Mouse (Mus musculus): ENCODE data around the gene Wbp1l. TPM values are rescaled to one million over a fixed set of nuclear protein-coding genes. Genes with fewer than 3 reads are reported as not detected.

The Wbp1l gene
- polyA plus RNA-seq, 1 experiment = 26.6 TPM

DNA sequence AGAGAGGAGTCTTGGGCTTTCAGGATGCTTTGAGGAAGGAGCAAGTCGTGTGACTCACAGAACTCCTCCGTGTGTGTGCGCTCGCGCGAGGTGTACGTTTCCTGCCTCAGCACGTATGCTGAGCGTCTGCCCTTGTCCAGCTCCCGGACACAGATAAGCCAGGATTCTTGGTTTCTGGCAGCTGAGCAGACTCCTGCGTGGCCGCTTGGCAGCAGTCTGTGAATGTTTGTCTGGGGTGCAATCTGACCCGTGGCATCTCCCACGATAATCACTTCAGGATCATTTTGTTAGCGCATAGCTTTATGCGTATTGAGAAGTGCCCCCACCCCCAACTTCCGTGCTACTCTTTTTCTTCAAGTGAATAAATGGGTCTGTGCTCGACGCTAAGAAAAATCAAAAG, 20.1 kb downstream of the Wbp1l start:
- TF ChIP-seq POLR2A (IDR thresholded peaks at IDR 0.05; ENCODE audit: extremely low read depth, insufficient read depth, low read length) (no peak), CTCF (IDR thresholded peaks at IDR 0.05; ENCODE audit: extremely low read depth, insufficient read depth, low read length) (no peak)
- Histone ChIP-seq H3K4me3 (ENCODE audit: insufficient read depth, low read length) (no peak overlapping the region), H3K27ac (ENCODE audit: insufficient read depth, low read length) (no peak overlapping the region), H3K4me1 (ENCODE audit: control insufficient read depth, insufficient read depth, low read length) (peaks cover 23% of the 10 kb centered on the region)

DNA sequence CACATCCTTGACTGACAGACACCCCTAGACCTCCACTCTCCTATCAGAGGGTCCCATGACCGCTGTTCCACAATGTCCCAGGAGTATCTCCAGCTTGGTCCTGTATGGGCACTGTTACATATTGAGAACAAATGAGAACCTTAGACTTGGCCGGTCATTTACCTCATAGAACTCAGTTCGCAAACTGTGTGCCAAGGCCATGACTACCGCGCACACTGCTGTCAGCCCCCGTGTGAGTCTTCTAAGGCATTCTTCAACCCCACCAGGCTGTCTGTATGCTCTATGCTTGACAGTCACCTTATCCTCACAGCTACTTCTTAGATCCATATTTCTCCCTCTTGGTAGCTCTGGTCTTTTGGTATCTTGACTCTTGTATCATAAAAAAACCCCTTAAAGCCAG, 20.6 kb downstream of the Wbp1l start:
- peaks cover 25% of the 10 kb centered on the region for H3K4me1 ChIP-seq (ENCODE audit: control insufficient read depth, insufficient read depth, low read length)
- H3K4me3 ChIP-seq (ENCODE audit: insufficient read depth, low read length) = no peak overlapping the region
- TF ChIP-seq CTCF (IDR thresholded peaks at IDR 0.05; ENCODE audit: extremely low read depth, insufficient read depth, low read length) (no peak), POLR2A (IDR thresholded peaks at IDR 0.05; ENCODE audit: extremely low read depth, insufficient read depth, low read length) (no peak)
- no peak overlapping the region for H3K27ac ChIP-seq (ENCODE audit: insufficient read depth, low read length)

DNA sequence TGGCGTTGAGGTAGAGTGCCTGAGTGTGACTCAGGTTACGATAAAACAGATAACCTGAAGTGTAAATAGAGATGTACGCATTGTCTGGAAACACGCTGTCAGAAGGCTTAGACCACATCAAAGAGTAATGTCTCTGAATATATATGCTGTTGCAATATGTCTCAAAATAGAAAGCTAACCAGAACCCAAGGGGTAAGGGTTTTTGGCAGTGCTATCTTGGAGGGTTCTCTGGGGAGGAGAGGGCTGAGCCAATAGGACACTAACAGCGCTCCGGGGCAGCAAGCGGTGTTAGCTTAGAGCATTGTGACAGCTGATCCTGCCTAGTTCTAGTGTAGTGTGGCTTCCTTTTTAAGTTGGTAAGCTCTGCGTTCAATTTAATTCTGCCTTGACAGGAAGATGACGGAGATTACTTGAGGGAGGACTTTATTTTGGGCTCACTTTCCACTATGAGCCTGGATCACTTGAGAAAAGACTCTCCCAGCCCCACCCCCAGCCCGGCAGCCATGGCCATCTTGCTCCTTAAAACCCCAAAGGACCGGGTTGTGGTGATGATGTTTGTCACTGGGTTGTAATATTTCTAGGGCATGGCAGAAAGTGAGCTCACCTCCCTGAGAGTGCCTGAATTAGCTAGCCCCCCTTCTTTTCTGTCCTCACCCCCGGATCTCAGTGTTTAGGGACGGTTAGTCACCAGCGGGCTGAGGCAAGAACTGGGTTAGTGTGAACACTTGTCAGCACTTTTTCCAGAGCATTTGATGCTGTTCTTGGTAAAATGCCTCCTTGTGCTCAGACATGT, 21.3 kb downstream of the Wbp1l start:
- Histone ChIP-seq H3K4me1 (ENCODE audit: control insufficient read depth, insufficient read depth, low read length) (peaks cover 26% of the 10 kb centered on the region), H3K27ac (ENCODE audit: insufficient read depth, low read length) (no peak overlapping the region), H3K4me3 (ENCODE audit: insufficient read depth, low read length) (no peak overlapping the region)
- TF ChIP-seq POLR2A (IDR thresholded peaks at IDR 0.05; ENCODE audit: extremely low read depth, insufficient read depth, low read length) (no peak), CTCF (IDR thresholded peaks at IDR 0.05; ENCODE audit: extremely low read depth, insufficient read depth, low read length) (no peak)

DNA sequence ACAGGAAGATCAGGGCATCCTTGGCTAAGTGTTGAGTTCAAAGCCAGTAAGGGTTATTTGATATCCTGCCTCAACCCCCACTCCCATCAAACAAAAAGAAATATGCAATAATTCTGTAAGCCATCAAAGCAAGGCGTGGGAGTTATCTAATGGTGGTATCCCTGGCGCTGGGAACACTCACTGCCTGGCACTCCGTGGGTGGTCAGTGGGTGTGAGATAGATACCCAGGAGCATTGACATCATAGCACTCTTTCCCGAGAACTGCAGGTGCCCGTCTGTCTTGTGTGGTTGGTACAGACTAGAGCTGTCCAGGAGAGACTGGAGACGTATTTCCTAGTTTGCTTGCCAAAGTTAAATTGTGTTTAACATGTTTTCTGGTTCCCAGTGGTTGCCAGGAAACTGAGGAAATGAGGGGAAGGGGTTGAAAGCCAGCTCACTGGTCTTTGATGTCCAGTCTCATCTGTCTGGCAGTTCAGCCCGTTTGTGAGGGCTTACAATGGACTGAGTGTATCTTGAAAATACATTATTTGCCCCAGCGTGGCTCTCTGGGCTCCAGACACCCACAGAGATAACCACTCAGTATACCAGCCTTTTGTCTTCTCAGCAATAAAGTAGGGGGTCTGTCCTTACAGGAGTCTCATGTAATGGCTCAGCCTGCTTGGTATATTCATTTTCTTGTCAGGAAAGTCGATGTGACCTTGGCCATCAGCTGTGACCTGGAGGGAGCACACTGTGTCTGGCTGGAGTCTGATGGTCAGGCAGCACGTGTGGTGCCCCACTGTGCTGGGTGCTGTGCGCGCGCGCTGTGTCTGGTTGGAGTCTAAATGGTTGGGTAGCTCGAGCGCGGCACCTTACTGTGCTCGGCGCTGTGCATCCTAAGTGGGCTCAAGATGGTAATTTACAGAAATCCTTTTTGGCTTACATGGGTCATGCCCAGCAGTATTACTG, 22.6 kb downstream of the Wbp1l start:
- H3K4me3 ChIP-seq (ENCODE audit: insufficient read depth, low read length) = no peak overlapping the region
- no peak overlapping the region for H3K27ac ChIP-seq (ENCODE audit: insufficient read depth, low read length)
- peaks cover 26% of the 10 kb centered on the region for H3K4me1 ChIP-seq (ENCODE audit: control insufficient read depth, insufficient read depth, low read length)
- TF ChIP-seq CTCF (IDR thresholded peaks at IDR 0.05; ENCODE audit: extremely low read depth, insufficient read depth, low read length) = no peak
- TF ChIP-seq POLR2A (IDR thresholded peaks at IDR 0.05; ENCODE audit: extremely low read depth, insufficient read depth, low read length) = no peak

DNA sequence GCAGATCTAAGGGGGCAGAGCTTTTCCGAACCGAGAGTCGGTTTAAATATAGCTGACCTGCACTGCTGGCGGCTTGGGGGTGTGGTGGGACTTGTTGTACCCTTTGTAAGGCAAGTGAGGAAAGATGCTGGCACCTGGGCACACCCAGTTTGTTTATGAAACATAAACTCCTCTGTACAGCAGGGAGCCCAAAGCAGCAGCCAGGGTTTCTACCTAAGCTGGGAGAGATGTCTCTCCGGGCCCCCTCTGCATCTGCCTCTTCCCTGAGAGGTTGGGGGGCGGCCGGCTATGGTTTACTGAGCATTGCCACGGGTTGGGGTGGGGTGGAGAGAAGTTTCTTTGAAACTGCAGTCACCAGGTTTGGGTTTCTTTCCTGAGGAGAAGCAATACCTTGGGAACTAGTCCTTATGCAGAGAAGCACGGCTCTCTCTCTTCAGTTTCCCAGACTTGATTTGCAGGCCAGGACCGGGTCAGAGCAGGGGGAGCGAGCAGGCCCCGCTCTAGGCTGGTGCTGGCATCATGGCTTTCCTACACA, 23.8 kb downstream of the Wbp1l start:
- Histone ChIP-seq H3K27ac (ENCODE audit: insufficient read depth, low read length) (no peak overlapping the region), H3K4me1 (ENCODE audit: control insufficient read depth, insufficient read depth, low read length) (peaks cover 26% of the 10 kb centered on the region), H3K4me3 (ENCODE audit: insufficient read depth, low read length) (peak overlapping the region; percentile 7; the same call in 1 of the 2 replicates)
- no peak for TF ChIP-seq POLR2A (IDR thresholded peaks at IDR 0.05; ENCODE audit: extremely low read depth, insufficient read depth, low read length)
- TF ChIP-seq CTCF (IDR thresholded peaks at IDR 0.05; ENCODE audit: extremely low read depth, insufficient read depth, low read length) = no peak

DNA sequence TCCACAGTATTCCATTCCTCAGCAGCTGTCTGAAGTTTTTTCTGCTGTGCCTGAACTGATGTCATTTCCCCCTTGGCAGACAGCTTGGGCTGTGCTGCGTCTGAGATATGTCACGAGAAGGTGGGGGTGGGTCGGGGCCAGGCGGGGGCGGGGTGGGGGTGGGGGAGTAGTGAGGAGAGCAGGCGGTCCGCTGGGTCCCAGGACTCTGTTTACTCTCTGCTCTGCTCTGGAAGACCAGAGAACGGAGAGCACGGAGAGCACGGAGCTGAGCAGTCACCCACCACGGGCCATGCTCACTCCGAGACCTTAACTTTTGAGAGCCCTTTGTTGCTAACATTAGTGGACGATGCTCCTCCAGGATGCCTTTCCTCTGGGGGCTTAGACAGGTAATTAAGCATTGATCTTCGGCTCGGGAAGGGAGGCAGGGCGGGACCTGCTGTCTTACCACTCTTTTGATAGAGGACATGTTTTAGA, 24.3 kb downstream of the Wbp1l start:
- Histone ChIP-seq H3K27ac (ENCODE audit: insufficient read depth, low read length) (no peak overlapping the region), H3K4me1 (ENCODE audit: control insufficient read depth, insufficient read depth, low read length) (peaks cover 26% of the 10 kb centered on the region), H3K4me3 (ENCODE audit: insufficient read depth, low read length) (peak overlapping the region; percentile 7)
- TF ChIP-seq CTCF (IDR thresholded peaks at IDR 0.05; ENCODE audit: extremely low read depth, insufficient read depth, low read length) = no peak
- TF ChIP-seq POLR2A (IDR thresholded peaks at IDR 0.05; ENCODE audit: extremely low read depth, insufficient read depth, low read length) = no peak

DNA sequence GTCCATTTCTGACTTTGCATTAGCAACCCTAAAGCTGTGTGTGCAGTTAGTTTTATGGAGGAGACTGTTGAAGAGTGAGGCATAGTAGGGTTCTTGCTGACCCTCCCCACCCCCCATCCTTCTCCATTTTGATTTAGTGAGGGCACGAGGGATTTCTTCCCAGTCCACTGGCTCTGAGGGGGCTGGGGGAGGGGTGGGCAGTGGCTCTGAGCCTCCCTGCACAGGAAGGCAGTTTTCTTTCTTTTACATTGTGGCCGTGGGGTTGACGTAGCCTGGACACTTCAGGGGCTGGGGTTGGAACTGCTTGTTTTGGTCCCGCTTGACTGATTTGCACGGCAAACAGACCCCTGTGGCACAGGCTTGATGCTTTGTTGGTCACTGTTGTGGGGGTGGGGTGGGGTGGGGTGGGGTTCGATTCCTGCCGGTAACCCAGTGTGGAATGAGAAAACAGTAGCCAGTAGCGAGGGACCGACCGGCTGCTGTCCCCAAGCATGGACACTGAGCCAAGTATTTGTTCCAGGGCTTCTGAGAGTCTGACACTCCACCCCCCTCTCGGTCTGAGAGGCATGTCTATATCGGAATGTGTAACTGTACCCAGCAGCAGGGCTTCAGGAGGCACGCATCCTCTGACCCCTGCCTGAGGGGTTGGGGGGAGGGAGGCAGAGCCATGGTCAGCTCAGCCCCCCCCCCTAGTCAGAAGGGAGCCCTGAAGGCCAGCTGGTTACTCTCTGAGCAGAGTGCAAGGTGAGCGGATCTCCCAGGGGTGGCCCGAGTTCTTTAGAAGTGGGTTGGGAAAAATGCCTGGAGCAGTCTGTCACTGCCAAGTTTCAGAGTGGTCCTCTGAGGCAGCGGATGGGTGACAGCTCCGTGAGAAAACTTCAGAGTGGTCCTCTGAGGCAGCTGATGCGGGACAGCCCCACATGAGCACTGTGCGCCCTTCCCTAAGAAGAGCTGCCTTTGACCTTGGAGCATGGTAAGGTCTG, 25.2 kb downstream of the Wbp1l start:
- H3K4me1 ChIP-seq (ENCODE audit: control insufficient read depth, insufficient read depth, low read length) = peaks cover 24% of the 10 kb centered on the region
- H3K4me3 ChIP-seq (ENCODE audit: insufficient read depth, low read length) = peak overlapping the region; percentile 7
- TF ChIP-seq CTCF (IDR thresholded peaks at IDR 0.05; ENCODE audit: extremely low read depth, insufficient read depth, low read length) = no peak
- no peak for TF ChIP-seq POLR2A (IDR thresholded peaks at IDR 0.05; ENCODE audit: extremely low read depth, insufficient read depth, low read length)
- H3K27ac ChIP-seq (ENCODE audit: insufficient read depth, low read length) = no peak overlapping the region

DNA sequence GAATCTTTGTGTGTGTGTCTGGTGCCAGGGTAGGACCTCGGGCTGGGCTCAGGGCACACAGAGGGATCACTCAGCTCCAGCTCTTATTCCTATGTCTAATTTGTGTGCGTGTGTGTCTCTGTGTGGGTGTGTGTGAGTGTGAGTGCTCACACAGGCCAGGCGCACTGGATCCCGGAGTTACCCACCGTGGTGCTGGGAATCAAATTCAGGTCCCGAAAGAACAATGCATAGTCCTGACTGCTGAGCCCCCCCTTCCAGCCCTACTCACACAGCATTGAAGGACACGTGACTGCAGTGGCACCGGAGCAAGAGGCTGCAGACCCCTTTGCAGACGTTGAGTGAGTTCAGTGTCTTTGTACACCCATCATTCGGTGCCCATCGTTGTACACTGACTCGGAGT, 26.1 kb downstream of the Wbp1l start:
- TF ChIP-seq CTCF (IDR thresholded peaks at IDR 0.05; ENCODE audit: extremely low read depth, insufficient read depth, low read length) = no peak
- TF ChIP-seq POLR2A (IDR thresholded peaks at IDR 0.05; ENCODE audit: extremely low read depth, insufficient read depth, low read length) = no peak
- H3K4me1 ChIP-seq (ENCODE audit: control insufficient read depth, insufficient read depth, low read length) = peaks cover 20% of the 10 kb centered on the region
- no peak overlapping the region for H3K27ac ChIP-seq (ENCODE audit: insufficient read depth, low read length)
- H3K4me3 ChIP-seq (ENCODE audit: insufficient read depth, low read length) = no peak overlapping the region
